Mouse (Mus musculus) embryo, embryonic 11.5 days (tissue): ENCODE results near the gene Slc25a47.

ENCODE experiments used
- DNase-seq: peaks from one replicate; pipeline ENCODE4 v3.0.0-alpha.2; 2012; ENCODE audit warnings: low read depth, low spot score

Slc25a47 gene

DNA sequence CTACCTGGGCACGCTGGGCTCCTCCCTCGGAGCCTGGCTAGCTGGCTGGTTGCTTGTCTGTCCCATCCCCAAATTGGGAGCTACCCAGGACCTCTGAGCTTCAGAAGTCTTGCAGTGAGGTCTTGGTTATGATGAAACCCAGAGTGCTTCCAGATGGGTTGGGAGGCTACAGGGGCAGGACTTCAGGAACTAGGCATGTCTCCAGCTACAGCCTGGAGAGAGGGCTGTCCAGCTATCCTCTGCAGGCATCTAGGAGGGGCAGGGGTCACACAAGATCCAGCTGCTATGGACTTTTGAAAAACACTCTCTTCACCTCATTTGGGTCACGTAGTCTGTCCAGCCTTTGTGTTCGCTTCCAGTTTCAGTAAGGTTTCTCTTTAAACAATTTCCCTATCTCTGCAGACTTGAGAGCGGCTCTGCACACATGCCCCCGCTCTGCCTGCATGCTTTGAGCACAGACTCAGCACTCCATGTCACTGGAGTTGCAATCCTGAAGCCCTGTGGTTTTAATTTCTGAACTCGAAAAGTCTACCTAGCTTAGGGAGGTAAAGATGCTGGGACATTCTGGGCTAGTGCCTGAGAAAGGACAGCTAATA, 21.8 kb downstream of the Slc25a47 start:
- no peak for DNase-seq

DNA sequence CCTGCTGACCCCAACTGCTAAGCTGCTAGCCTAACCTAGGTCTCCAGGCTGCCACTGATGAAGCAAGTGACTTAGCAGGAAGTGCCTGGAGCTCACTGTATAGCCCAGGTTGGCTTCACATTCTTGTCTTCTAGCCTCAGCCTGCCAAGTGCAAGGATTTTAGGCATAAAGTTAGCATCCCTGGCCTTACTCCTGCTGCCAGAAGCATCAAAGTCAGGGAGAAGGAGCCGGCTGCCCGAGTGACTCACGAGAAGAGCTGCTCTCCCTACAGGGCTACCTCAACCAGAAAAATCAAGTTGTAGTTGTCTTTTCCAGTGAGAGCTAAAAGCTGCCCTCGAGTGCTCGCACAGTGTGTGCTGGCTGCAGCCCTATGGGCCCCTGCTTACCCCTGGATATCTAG, 22.6 kb downstream of the Slc25a47 start:
- no peak for DNase-seq

DNA sequence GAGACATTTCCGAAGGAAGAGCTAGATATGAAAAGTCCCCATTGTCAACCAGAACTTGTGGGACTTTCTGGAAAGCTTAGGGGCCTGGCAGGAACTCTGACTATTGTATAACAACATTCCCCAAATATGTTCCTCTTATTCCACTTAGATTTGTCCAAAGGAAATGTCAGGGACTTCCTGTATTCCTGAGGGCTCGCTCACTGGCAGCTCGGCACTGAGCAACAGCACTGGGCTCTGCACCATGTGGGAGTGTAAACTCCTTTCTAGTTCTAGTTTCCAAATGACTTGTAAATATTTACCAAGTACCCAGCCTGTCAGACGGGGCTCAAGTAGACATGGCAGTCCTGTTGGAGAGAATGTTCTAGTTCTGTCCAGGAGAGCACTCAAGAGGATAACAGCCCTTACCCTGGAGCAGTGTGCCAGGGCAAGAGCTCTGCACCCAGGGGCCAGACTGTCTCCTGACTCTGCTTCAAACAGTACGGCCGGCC, 29.2 kb downstream of the Slc25a47 start:
- DNase-seq: no peak

DNA sequence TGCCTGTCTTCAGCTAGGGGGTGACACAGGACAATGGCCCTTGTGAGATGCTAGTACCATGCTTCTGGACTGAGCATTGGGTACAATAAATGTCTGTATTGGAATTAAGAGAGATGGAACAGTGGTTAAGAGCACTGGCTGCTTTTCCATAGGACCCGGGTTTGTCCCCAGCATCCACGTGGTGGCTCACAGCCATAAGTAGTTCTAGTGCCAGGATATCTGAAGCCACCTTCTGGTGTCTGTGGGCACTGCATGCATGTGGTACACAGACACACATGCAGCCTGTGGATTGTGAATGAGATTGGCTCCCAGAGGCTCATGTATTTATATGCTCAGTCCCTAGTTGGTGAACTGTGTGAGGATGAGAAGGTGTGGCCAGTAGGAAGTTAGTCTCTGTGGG, 33.7 kb downstream of the Slc25a47 start:
- no peak for DNase-seq

DNA sequence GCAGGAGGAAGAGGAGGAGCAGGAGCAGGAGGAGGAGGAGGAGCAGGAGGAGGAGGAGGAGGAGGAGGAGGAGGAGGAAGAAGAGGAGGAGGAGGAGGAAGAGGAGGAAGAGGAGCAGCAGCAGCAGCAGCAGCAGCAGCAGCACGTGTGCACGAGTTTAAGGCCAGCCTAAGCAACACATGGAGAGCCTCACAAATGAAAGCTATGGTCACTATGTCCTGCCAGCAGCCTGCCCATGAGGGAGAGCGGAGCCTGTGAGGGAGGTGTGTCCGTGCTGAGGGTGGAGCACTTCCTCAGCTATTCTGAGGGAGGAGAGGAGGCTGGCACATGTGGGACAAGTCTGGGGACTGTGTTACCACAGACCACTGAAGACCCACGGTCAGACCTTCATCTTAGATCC, 37.3 kb downstream of the Slc25a47 start:
- no peak for DNase-seq

DNA sequence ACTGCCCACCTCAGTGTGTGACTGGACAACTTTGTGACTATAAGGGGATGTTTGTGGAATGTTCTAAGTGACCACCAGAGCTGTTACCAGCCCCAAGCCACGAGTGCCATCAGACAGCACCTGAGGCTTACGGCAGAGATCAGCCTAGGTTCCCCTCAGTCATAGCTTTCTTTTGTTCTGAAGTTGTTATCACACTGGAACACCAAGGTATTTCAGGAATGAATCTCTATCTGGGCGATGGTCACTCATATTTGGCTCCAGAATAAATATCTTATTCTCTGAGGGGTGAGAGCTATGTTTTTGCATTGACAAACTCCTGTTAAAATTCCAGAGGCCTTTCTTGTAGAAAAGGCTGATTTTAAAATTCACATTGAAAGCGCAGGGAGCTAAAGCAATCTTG, 43.3 kb downstream of the Slc25a47 start:
- DNase-seq: no peak

DNA sequence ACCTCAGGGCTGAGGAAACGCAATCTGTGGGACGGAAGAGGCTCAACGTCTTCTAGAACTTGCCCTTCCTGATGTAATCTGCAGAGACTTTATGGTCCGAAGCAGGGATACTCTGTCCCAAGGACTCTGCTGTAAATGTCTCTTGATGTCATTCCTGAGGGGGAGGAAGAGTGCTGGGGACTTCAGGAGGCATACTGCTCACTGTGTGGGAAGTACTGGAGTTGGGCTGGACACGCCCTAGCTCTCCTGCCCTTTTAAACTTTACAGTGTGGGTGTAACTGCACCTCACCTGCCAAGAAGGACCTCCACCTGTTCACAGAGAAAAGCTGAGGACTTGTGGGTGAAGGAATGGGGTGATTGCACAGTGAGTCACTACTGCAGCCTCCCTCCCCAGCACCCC, 44.8 kb downstream of the Slc25a47 start:
- DNase-seq: no peak

DNA sequence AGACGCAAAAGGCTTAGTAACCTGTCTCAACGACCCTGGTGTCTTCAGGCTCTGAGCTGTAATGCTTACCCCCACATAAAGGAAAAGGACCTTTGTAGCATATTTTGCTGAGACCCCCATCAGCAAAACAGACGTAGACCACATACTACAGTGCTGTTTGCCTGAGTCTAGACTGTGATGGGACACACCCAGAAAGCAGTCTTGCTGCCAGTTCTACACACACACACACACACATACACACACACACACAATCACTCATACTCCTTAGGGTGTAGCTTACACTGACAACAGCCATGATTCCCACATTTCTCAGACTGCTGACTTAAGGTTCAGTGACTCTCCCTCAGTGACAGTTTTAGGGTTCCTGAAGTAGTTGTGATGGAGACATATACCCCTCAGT, 45.3 kb downstream of the Slc25a47 start:
- DNase-seq: no peak

DNA sequence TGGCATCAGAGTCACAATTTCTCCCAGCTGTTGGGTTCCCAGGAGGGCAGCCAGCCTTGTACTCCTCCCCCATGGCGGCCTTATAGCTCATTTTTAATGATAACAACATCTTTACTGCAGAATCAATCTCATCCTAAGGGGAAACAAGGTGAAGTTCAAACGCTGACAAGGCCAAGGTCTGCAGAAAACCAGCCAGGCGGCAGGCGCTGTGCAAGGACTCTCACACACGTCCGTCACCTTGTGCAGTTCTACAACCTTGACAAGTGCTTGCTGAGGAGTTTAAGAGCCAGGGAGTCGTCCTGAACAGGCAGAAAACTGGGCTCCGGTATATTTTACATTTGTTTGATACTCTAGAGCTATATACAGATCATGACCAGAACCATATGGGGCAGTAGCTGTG, 46.9 kb downstream of the Slc25a47 start:
- no peak for DNase-seq

DNA sequence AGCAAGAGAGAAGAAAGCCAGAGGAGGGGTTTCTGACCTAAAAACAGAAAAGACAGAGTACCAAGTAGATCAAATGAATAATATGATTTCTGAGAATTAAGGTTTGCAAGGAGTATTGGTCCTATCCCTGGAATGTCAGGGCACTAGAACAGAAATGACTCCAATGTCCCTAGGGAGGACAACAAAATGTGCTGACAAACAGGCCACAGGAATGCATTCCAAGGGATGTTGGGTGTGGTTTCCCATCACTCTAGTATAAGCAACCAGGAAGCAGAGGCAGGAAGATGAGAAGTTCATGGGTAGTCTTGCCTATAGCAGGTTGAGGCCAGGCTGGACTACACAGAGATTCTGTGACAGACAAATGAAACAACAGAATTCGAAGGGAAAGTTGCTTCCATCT, 50.1 kb downstream of the Slc25a47 start:
- DNase-seq: no peak

DNA sequence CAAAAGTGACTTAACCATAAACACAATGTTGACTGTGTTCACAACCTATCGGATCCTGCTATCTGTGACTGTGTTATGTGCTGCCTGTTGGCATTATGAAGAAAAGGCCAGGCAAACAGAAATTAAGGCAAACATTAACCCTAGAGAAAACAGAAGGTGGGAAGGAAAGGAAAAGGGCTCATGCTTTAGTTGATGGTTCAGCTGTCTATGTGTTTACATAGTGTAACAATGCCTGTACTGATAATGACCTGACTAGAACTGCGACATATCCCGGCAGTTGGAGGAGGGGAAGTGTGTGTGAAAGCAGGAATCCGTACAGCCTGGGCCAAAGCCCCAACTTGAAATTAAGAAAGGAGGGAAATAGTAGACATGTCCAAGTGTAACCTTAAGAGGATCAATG, 51.2 kb downstream of the Slc25a47 start:
- no peak for DNase-seq

DNA sequence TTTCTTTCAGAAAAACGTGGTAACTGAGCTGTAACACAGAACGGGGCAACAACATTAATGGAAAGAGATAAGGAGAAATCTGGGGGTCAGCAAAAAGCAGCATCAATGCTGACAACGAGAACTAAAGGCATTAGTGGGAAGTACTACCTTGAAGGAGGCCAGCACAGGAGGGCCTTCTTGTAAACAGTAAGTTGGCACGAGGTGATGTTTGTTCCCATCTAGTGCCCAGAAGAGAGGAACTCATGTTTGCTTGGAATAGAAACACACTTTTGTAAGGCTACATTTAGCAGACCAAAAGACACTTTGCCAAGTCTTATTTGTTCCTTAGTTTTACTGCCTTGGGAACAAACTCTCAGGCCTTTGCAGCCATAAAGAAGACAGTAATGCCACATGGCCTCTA, 52.8 kb downstream of the Slc25a47 start:
- no peak for DNase-seq

DNA sequence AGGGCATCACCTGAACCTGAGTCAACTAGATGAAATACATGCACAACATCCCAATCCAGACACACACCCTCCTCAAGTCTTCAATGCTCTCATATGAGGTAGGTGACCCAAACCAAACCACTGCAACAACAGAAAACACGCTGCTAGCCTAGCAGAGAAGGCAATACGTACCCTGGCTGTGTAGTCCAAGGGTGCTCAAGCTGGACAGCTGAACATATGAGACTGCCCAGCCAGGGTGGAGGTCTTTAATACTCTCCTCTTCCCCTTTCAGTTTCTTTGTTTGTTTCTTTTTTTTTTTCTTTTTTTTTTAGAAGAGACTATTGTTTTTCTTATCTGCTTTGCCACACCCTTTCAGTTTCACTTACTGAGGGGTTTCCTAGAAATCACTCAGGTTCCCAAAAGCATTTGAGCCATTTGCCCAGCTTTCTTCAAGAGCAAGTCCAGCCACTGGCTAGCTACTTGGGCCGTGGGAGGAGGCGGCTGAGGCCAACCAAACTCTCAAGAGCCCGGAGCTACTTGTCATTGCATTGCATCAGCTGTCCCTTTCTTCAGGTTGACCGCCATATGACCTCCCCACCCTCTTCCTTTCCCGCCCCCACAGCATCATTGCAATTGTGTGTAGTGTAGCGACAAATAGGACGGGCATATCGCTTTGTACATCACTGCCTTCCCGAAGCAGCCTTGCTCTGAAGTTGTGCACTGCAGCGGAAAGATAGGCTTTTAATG, 57.3 kb downstream of the Slc25a47 start, which contains the start of gene Wdr25:
TSS of gene Wdr25 (plus strand) at position 643 of the 726 bp plus-strand sequence.
- no peak for DNase-seq

DNA sequence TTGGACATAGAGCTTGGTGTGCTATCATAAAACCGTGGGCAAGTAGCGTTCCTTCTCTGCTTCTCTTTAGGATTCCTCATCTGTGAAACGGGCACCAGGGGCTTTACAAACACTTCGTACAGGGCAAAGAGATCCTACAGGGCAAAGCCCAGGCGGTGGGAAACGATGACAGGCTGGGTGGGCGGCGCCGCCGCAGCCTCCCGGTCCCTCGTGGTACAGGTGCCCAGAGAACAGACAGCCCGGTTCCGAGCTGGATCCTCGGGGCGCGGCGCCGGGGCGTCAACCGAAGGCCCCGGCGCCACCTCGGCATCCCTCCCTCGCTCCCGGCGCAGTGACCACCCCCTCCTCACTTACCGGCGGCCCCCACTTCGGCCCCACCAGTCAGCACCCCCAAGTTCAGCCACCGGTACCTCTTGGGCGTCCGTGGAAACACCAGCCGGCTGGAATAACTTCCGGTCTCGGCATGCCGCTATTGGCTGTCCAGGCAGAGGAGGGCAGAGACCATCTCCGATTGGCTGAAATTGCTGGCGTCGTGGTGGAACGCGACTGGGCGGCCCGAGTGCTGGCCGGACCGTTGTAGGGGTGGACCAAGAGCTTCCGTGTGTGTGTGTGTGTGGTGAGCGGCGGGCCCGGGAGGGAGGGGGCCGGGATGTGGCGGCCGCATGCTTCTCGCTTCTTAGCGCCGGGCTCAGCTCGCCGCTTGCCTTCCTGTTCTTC, 58.0 kb downstream of the Slc25a47 start, which contains the start of gene Wars:
TSS of gene Wars (minus strand) at position 460 of the 717 bp plus-strand sequence.
- DNase-seq: peak; percentile 92

DNA sequence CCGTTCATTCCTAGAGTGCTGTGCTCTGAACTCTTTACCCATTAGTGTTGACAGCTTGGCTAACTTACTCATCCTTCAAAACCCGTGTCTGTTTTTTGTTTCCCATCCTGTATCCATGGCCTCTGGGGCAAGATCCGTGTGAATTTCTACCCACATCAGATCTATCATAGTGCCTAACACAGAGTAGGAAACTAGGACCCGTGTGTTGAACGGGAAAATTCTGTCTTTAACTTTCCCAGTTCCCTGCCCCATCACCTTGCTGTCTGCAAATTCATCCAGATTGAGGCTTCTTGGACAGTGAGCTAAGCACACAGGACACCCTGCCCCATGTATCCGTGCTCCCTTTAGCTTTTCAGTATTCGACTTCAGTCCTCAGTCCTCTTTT, 58.6 kb downstream of the Slc25a47 start:
- DNase-seq: no peak

DNA sequence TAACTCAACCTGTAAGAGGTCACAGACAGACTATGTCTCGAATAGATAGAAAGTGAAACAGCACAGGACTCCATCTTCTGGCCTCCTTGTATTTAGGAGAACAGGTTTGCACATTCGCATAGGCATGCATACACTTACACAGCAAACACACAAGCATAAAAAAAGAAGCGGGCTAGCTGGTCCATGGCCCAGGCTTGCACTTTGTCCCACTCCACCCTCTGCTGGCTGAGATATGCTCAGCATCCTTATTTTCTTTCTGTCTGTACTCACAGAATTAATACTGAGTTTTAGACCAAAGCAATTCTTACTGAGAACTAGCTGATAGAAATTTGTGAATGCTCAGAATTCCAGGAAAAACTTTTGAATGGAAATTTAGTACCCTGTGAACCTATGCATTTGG, 60.2 kb downstream of the Slc25a47 start:
- DNase-seq: no peak

DNA sequence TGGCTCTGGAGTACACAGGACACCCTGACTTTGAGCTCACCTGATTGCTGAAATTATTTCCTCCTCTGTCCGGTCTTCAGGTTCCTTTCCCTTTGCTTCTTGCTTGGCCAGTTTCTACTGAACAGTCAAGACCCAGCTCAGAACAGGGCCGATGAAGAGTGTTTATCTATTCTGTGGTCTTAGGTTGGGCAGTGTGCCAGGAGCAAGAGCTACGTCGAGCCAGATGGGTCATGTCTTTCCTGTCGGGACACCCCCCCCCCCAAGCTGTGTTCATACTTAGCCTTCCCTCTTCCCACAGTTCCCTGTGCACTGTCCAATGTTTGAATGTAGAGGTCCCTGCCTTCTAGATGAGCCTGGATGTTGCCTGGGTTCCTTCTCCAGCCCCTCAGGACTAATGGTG, 65.5 kb downstream of the Slc25a47 start:
- DNase-seq: no peak

DNA sequence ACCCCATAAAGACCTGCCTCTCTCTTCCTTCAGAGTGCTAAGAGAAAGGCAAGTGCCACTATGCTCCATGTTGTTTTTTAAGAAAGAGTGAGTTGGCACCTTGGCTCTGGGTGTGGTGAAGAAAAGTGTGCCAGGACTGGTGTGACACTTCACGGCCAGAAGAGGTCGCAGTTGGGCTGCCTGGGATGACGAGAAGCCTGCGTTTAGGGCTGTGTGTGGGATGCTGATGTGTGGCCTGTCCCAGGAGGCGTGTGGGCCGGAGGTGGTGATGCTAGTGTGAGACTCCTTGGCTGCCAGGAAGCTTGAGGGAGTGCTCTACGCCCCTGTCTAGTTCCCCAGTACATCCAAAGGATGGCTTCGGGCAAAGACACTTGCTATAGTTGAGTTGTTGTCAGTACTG, 67.1 kb downstream of the Slc25a47 start:
- peak; percentile 50 for DNase-seq

DNA sequence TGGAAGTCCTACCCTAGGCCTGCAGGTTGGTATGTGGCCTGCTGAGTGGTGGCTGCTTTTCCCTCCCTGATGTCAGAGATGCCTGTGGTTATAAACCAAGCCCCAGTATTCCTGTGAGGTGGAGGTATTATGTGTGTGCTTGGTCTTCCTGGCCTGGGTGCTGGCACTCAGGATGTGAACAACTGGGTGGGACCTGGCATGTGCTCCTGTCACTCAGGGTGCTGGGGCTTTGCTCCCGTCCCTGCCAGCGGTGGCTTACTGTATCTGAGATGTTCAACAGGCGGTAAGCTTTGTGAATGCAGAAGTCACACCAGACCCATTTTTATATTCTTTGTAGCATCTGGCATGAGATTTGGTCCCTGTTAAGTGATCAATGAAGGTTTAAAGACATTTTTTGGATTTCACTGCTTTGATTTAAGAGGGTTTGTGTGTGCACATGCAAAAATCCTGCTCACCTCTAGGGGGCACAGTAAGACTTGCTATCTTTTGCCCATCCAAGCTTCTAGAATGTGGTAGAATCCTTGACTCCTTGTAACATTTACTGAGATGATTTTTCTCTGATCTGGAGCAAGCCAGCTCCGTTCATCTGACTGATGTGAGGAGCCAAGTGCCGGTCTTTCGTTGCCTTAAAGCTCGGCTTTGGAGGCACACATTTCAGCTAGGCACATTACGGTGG, 67.9 kb downstream of the Slc25a47 start:
- peak; percentile 36 for DNase-seq

DNA sequence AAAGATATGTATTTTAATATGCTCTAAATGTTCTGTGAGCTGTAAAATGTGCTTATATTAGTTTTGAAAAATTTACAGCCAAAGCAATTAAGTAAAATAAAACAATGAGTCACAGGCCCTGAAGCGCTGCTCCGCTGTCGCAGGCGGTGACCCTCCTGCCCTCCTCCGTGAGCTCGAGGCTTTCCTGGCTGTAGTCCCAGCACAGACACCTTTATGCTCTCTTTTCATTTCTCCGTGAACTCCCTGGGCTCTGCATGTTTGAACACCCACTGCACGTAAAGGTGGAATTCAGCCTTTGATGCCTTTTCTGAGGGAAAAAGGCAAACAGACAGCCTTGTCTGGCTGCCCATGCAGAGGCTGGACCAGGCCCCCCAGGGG, 68.4 kb downstream of the Slc25a47 start:
- DNase-seq: no peak

DNA sequence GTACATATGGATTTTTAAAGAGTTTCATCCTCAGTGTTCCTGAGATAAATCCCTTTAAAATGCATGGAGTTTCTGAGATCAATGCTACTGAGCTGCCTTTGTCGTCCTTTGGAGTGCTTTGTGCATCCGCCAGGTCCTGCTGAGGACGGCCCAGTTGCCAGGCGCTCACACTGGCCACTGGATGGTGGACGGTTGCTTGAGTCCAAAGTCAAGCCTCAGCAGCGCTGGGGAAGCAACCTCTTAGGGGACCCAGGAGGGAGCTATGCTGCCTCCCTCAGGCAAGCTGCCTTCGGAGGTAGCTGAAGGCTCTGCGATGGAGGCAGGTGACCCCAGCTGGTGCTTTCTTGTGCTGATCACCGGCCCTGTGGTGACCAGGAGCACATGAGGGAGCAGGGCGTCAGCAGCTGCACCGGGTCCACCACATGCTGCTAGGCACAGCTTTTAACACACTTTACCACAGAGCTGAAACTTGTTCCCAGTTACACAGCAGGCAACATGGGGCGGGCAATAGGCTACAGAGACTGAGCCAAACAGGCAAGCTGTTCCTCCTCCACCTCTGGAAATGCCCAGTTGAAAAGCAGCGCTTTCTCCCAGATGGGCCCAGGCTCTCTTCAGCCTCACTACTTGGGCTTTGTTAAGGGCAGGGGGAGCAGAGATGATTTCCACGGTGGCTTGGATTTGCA, 69.9 kb downstream of the Slc25a47 start:
- no peak for DNase-seq

DNA sequence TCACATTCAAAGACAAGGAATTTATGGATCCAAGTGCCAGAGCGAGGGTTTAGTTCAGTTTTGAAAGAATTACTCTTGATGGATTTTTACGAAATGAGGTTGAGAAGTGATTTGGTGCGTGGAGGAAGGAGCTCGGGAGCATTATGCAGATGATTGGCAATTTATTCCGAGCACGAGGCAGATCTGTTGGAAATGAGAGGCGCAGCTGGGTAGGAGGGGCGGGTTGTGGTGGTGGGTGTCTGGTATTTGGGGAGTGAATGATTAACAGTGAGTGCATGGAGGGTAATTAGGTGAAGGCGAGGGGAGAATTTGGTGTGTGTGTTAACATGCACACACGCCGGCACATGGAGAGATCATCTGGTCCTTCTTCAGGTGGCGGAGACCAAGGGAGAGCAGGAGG, 70.6 kb downstream of the Slc25a47 start:
- DNase-seq: no peak
